Mouse (Mus musculus): ENCODE results near the gene Mtnr1b.
"Not testable (repeated sequence)": the region's sequence is repeated elsewhere in the genome, so short reads cannot be mapped to it uniquely, and the experiment has no call there.

DNA sequence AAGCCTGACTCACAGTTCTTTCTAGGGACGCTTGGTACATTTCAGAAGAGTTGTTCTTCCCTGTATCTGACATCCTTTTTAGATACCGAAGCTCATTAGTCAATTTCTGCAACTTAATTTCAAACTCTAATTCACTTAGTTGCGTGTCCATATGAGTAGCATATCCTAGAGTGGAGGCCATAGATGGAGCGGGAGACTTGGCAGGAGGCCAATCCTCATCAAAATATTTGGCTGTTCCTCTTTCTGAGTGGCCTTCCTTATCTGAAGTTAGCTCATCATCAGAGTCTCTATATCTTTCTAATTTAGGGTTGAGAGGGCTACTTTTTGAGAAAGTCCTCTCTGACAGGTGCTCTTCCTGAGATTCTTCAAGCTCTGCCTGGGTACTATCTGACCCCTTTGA is 29.4 kb downstream of the Mtnr1b start:
- not testable (repeated sequence) for TF ChIP-seq CTCF, EP300 (IDR thresholded peaks at IDR 0.05; ENCODE audit: low read depth)
